Mouse (Mus musculus): ENCODE measurements around the gene Ift80. TPM values are rescaled to one million over a fixed set of nuclear protein-coding genes. Genes with fewer than 3 reads are reported as not detected.

The Ift80 gene
- polyA plus RNA-seq, 1 experiment from 2014 or later = 3.2 TPM

- no peak overlapping the region for H3K9ac ChIP-seq (replicated peaks)
- DNase-seq (no peak), ATAC-seq (no peak)
- H3K4me3 ChIP-seq (ENCODE audit: low read depth, low read length) = no peak overlapping the region
- no peak overlapping the region for H3K27ac ChIP-seq (ENCODE audit: low read depth)
- H3K4me2 ChIP-seq (ENCODE audit: low read depth, low read length) = no peak overlapping the region
- H3K4me1 ChIP-seq (ENCODE audit: insufficient read depth) = peaks cover 24% of the 10 kb centered on the region
- H3K27me3 ChIP-seq (ENCODE audit: insufficient read depth, low read length) = no peaks in the 10 kb centered on the region
- no peaks in the 10 kb centered on the region for H3K9me3 ChIP-seq (ENCODE audit: low read length)
- WGBS (ENCODE audit: insufficient replicate concordance) = 68% methylated on average over 4 of the region's 4 CpGs
- no peak for TF ChIP-seq EP300 (IDR thresholded peaks at IDR 0.05; ENCODE audit: low read depth)
- no peak for TF ChIP-seq CTCF (IDR thresholded peaks at IDR 0.05; ENCODE audit: low read depth)
- H3K36me3 ChIP-seq (replicated peaks; ENCODE audit: insufficient read depth, low read length) = peaks cover 8% of the 10 kb centered on the region; the same call in 1 of the 2 replicates
Measured at GRCm38 (mm10) chr3:68977696-68978095, 26.7 kb downstream of the Ift80 start.

GRCm38 (mm10) chr3:68975533-68976490 is 28.6 kb downstream of the Ift80 start:
- H3K9ac ChIP-seq (replicated peaks) = no peak overlapping the region
- TF ChIP-seq CTCF (IDR thresholded peaks at IDR 0.05; ENCODE audit: low read depth) (no peak), EP300 (IDR thresholded peaks at IDR 0.05; ENCODE audit: low read depth) (peak; percentile 34; the same call in 1 of the 2 replicates)
- H3K4me3 ChIP-seq (ENCODE audit: low read depth, low read length) = no peak overlapping the region
- H3K27ac ChIP-seq (ENCODE audit: low read depth) = peak overlapping the region; percentile 57
- whole genome bisulfite sequencing (ENCODE audit: insufficient replicate concordance) = 39% methylated on average over 9 of the region's 9 CpGs
- peaks cover 24% of the 10 kb centered on the region for H3K4me1 ChIP-seq (ENCODE audit: insufficient read depth)
- H3K9me3 ChIP-seq (ENCODE audit: low read length) = no peaks in the 10 kb centered on the region
- DNase-seq = peak; percentile 18
- peak; percentile 75 for ATAC-seq
- peak overlapping the region; percentile 44 for H3K4me2 ChIP-seq (ENCODE audit: low read depth, low read length)
- H3K27me3 ChIP-seq (ENCODE audit: insufficient read depth, low read length) = no peaks in the 10 kb centered on the region
- H3K36me3 ChIP-seq (replicated peaks; ENCODE audit: insufficient read depth, low read length) = peaks cover 5% of the 10 kb centered on the region; the same call in 1 of the 2 replicates

- ATAC-seq = no peak
- no peak for DNase-seq
- no peak overlapping the region for H3K9ac ChIP-seq (replicated peaks)
- no peaks in the 10 kb centered on the region for H3K9me3 ChIP-seq (ENCODE audit: low read length)
- H3K36me3 ChIP-seq (replicated peaks; ENCODE audit: insufficient read depth, low read length) = peaks cover 5% of the 10 kb centered on the region; the same call in 1 of the 2 replicates
- TF ChIP-seq EP300 (IDR thresholded peaks at IDR 0.05; ENCODE audit: low read depth) (no peak), CTCF (IDR thresholded peaks at IDR 0.05; ENCODE audit: low read depth) (no peak)
- no peaks in the 10 kb centered on the region for H3K27me3 ChIP-seq (ENCODE audit: insufficient read depth, low read length)
- H3K4me1 ChIP-seq (ENCODE audit: insufficient read depth) = peaks cover 21% of the 10 kb centered on the region
- no peak overlapping the region for H3K4me2 ChIP-seq (ENCODE audit: low read depth, low read length)
- H3K27ac ChIP-seq (ENCODE audit: low read depth) = peak overlapping the region; percentile 57; the same call in 1 of the 2 replicates
- H3K4me3 ChIP-seq (ENCODE audit: low read depth, low read length) = no peak overlapping the region
- 77% methylated on average over 8 of the region's 8 CpGs for WGBS (ENCODE audit: insufficient replicate concordance)
Measured at GRCm38 (mm10) chr3:68974639-68975532, 29.5 kb downstream of the Ift80 start.

GRCm38 (mm10) chr3:68973574-68973973 is 30.8 kb downstream of the Ift80 start:
- no peaks in the 10 kb centered on the region for H3K9me3 ChIP-seq (ENCODE audit: low read length)
- H3K4me3 ChIP-seq (ENCODE audit: low read depth, low read length) = no peak overlapping the region
- DNase-seq = no peak
- H3K27ac ChIP-seq (ENCODE audit: low read depth) = no peak overlapping the region
- peaks cover 13% of the 10 kb centered on the region for H3K4me1 ChIP-seq (ENCODE audit: insufficient read depth)
- no peak overlapping the region for H3K9ac ChIP-seq (replicated peaks)
- no peak for ATAC-seq
- peaks cover 5% of the 10 kb centered on the region; the same call in 1 of the 2 replicates for H3K36me3 ChIP-seq (replicated peaks; ENCODE audit: insufficient read depth, low read length)
- 66% methylated on average over 1 of the region's 1 CpGs for WGBS (ENCODE audit: insufficient replicate concordance)
- H3K4me2 ChIP-seq (ENCODE audit: low read depth, low read length) = no peak overlapping the region
- H3K27me3 ChIP-seq (ENCODE audit: insufficient read depth, low read length) = no peaks in the 10 kb centered on the region
- no peak for TF ChIP-seq CTCF (IDR thresholded peaks at IDR 0.05; ENCODE audit: low read depth)
- TF ChIP-seq EP300 (IDR thresholded peaks at IDR 0.05; ENCODE audit: low read depth) = no peak

- no peak for ATAC-seq
- H3K27ac ChIP-seq (ENCODE audit: low read depth) = no peak overlapping the region
- H3K4me1 ChIP-seq (ENCODE audit: insufficient read depth) = no peaks in the 10 kb centered on the region
- H3K36me3 ChIP-seq (replicated peaks; ENCODE audit: insufficient read depth, low read length) = peaks cover 23% of the 10 kb centered on the region
- TF ChIP-seq EP300 (IDR thresholded peaks at IDR 0.05; ENCODE audit: low read depth) (no peak), CTCF (IDR thresholded peaks at IDR 0.05; ENCODE audit: low read depth) (no peak)
- H3K27me3 ChIP-seq (ENCODE audit: insufficient read depth, low read length) = no peaks in the 10 kb centered on the region
- H3K9ac ChIP-seq (replicated peaks) = no peak overlapping the region
- no peak overlapping the region for H3K4me3 ChIP-seq (ENCODE audit: low read depth, low read length)
- no peak overlapping the region for H3K4me2 ChIP-seq (ENCODE audit: low read depth, low read length)
- DNase-seq = no peak
- no peaks in the 10 kb centered on the region for H3K9me3 ChIP-seq (ENCODE audit: low read length)
- WGBS (ENCODE audit: insufficient replicate concordance) = 79% methylated on average over 3 of the region's 3 CpGs
Measured at GRCm38 (mm10) chr3:68969091-68969590, 35.2 kb downstream of the Ift80 start.

All from liver, postnatal 0 days (tissue).